Mouse (Mus musculus) stomach, embryonic 15.5 days (tissue): Measurements from ENCODE around the gene Mcpt2. TPM values are rescaled to one million over a fixed set of nuclear protein-coding genes. Genes with fewer than 3 reads are reported as not detected.

ENCODE experiments used
- ATAC-seq: fragments of 200-750 bp; cut with Nextera tagmentation; 2 replicates; pipeline ENCODE4 v1.8.0; 2017; ENCODE audit warnings: low read depth, moderate number of reproducible peaks, moderate TSS enrichment; ENCODE audit not compliant: insufficient read depth, low FRiP score
- H3K27ac ChIP-seq: fragments of 300-500 bp; sonication (generic); 2 replicates; pipeline ENCODE4 v1.5.1; 2015; ENCODE audit warnings: mild to moderate bottlenecking, inconsistent platforms
- H3K27me3 ChIP-seq: fragments of 300-500 bp; sonication (generic); replicated peaks from 2 replicates; pipeline ENCODE4 v1.6.1; 2015; ENCODE audit warnings: inconsistent platforms
- H3K36me3 ChIP-seq: fragments of 300-500 bp; sonication (generic); 2 replicates; pipeline ENCODE4 v1.6.1; 2015; ENCODE audit warnings: inconsistent platforms
- H3K4me1 ChIP-seq: fragments of 300-500 bp; sonication (generic); 2 replicates; pipeline ENCODE4 v1.6.1; 2015; ENCODE audit warnings: inconsistent platforms
- H3K4me2 ChIP-seq: fragments of 300-500 bp; sonication (generic); 2 replicates; pipeline ENCODE4 v1.6.1; 2015; ENCODE audit warnings: mild to moderate bottlenecking, inconsistent platforms
- H3K4me3 ChIP-seq: fragments of 300-500 bp; sonication (generic); replicated peaks from 2 replicates; pipeline ENCODE4 v1.5.1; 2015; ENCODE audit warnings: inconsistent platforms
- H3K9ac ChIP-seq: fragments of 300-500 bp; sonication (generic); 2 replicates; pipeline ENCODE4 v1.6.1; 2015; ENCODE audit warnings: inconsistent platforms
- H3K9me3 ChIP-seq: fragments of 300-500 bp; sonication (generic); 2 replicates; pipeline ENCODE4 v1.6.1; 2016; ENCODE audit warnings: inconsistent platforms
- WGBS: fragments of 180-500 bp; shearing (Covaris S2); methylation state at CpG from one replicate; pipeline ENCODE4 v1.1.7; 2015; 5-methylcytosine and 5-hydroxymethylcytosine counted together
- microRNA-seq: library from miRNA; unstranded; fragments of <30 nt; microRNA quantifications from one replicate; pipeline ENCODE4, GENCODE M21; 2016
- polyA plus RNA-seq: library from polyadenylated mRNA; unstranded; fragments of >200 nt; fragmentation: Nextera tagmentation; extraction: Ambion mirVana; gene quantifications from 2 replicates; pipeline ENCODE4 v1.2.1, GENCODE M21; 2015

Gene Mcpt2
- polyA plus RNA-seq, 1 experiment from 2014 or later: 0.37 TPM

- H3K4me3 ChIP-seq: no peak overlapping the region
- H3K9ac ChIP-seq: no peak overlapping the region
- 67% methylated on average over 3 of the region's 3 CpGs for WGBS
- no peak overlapping the region for H3K4me2 ChIP-seq
- no peak overlapping the region for H3K27ac ChIP-seq
- H3K4me1 ChIP-seq: no peaks in the 10 kb centered on the region
- no peaks in the 10 kb centered on the region for H3K9me3 ChIP-seq
- H3K36me3 ChIP-seq: no peaks in the 10 kb centered on the region
- no peak for ATAC-seq
- no peaks in the 10 kb centered on the region for H3K27me3 ChIP-seq
Measured at GRCm38 (mm10) chr14:56086711-56087110, 44.9 kb downstream of the Mcpt2 start.

GRCm38 (mm10) chr14:56093353-56093752 lies 51.5 kb downstream of the Mcpt2 start:
- no peaks in the 10 kb centered on the region for H3K9me3 ChIP-seq
- no peaks in the 10 kb centered on the region for H3K36me3 ChIP-seq
- no peak overlapping the region for H3K9ac ChIP-seq
- H3K4me1 ChIP-seq: no peaks in the 10 kb centered on the region
- no peak overlapping the region for H3K4me2 ChIP-seq
- ATAC-seq: no peak
- H3K4me3 ChIP-seq: no peak overlapping the region
- H3K27me3 ChIP-seq: no peaks in the 10 kb centered on the region
- no peak overlapping the region for H3K27ac ChIP-seq
- WGBS: 65% methylated on average over 2 of the region's 2 CpGs

Small RNAs within 50 kb of the gene (microRNA-seq; reads per million reads assigned to microRNA genes)
- gene Mir6949: not detected

Other genes starting within 250 kb of the Mcpt2 start
- 35.5 and 40.9 TPM in 2 replicates for gene Nfatc4, start 218.9 kb upstream of the Mcpt2 start, polyA plus RNA-seq
- gene Nynrin, start 188.0 kb upstream of the Mcpt2 start, polyA plus RNA-seq: 15.4 and 18.5 TPM in 2 replicates
- 0.42 and 0.46 TPM in 2 replicates for gene Cbln3, start 157.6 kb upstream of the Mcpt2 start, polyA plus RNA-seq
- 16.5 and 18.1 TPM in 2 replicates for gene Khnyn, start 157.1 kb upstream of the Mcpt2 start, polyA plus RNA-seq
- gene Sdr39u1, start 141.7 kb upstream of the Mcpt2 start, polyA plus RNA-seq: 56.0 and 65.7 TPM in 2 replicates
- 23.0 and 27.4 TPM in 2 replicates for gene Cma1, start 97.4 kb upstream of the Mcpt2 start, polyA plus RNA-seq
- gene Cma2, start 91.1 kb upstream of the Mcpt2 start, polyA plus RNA-seq: not detected in 2 replicates
- gene Mcpt1, start 24.1 kb upstream of the Mcpt2 start, polyA plus RNA-seq: 0.48 and 0.57 TPM in 2 replicates
- not detected in 2 replicates for gene Mcpt9, start 11.5 kb upstream of the Mcpt2 start, polyA plus RNA-seq
- 1.4 TPM in 2 replicates for gene Mcpt4, start 20.3 kb downstream of the Mcpt2 start, polyA plus RNA-seq
- 4.2 and 4.4 TPM in 2 replicates for gene Mcpt8, start 43.2 kb downstream of the Mcpt2 start, polyA plus RNA-seq
- gene Ctsg, start 60.5 kb downstream of the Mcpt2 start, polyA plus RNA-seq: 1.0 and 3.2 TPM in 2 replicates
- gene Gzme, start 78.6 kb downstream of the Mcpt2 start, polyA plus RNA-seq: not detected in 2 replicates
- not detected in 2 replicates for gene Gzmd, start 90.6 kb downstream of the Mcpt2 start, polyA plus RNA-seq
- not detected in 2 replicates for gene Gzmg, start 117.5 kb downstream of the Mcpt2 start, polyA plus RNA-seq
- gene Gzmn, start 132.6 kb downstream of the Mcpt2 start, polyA plus RNA-seq: not detected in 2 replicates
- not detected in 2 replicates for gene Gzmf, start 169.4 kb downstream of the Mcpt2 start, polyA plus RNA-seq
- gene Gzmc, start 192.6 kb downstream of the Mcpt2 start, polyA plus RNA-seq: not detected in 2 replicates
- 1.0 and 1.7 TPM in 2 replicates for gene Gzmb, start 220.2 kb downstream of the Mcpt2 start, polyA plus RNA-seq